In the genomic region with DNA sequence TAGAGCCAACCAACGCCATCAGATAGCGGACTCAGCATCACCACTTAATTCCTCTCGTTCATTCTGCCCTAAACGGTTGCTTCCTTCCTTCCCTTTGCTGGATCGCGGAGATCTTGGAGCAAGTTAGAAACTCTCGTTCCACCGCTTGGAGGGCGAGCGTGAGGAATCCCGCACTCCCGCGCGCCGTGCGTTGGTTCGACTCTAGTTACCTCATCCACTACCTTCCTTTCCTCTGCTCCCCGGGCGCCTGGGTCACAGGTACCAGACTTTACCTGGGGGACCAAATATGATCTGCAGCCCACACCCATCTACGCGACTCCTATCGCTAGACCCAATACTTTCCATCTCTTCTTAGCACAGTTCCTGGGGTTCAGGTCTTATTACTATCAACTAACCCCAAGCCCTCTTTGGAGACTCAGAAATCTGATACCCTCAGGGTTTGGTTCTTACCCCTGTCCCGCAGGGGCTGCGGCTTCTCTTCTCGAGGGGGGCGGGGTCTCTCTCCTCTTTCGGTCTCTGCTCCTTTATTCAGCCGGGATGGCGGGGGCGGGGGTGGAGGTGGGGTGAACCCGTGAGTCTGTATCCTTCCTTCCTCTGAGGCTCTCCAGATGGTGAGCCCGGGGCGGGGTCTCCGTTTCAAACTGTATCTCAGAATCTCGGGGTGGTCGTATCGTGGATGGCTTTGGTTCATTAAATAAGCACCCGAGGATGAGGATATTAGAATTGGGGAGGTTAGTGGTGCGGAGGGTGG, we compare ENCODE assay signal across 8 mouse cellular contexts. TPM values are rescaled to one million over a fixed set of nuclear protein-coding genes. Genes with fewer than 3 reads are reported as not detected.
DNase-seq lines count a peak whose midpoint lies in the region; ATAC-seq lines count a peak whose summit lies in the region.

A gene (minus strand): TSS at position 539 of the 751 bp plus-strand sequence.

- peak within 1 kb of the TSS; percentile 42 for H3K9ac ChIP-seq in kidney, embryonic 15.5 days
- H3K9ac ChIP-seq in midbrain, embryonic 16.5 days (ENCODE audit: low read depth, low read length): peak within 1 kb of the TSS; percentile 27

- peaks cover under 1% of the 10 kb centered on the region; the same call in 1 of the 2 replicates for H3K36me3 ChIP-seq in kidney, embryonic 15.5 days
- H3K36me3 ChIP-seq in heart, embryonic 10.5 days: peaks cover under 1% of the 10 kb centered on the region
- peaks cover 2% of the 10 kb centered on the region for H3K36me3 ChIP-seq in midbrain, embryonic 16.5 days (ENCODE audit: control insufficient read depth, insufficient read depth, low read length)

- no peak for ATAC-seq in kidney, embryonic 15.5 days (replicated peaks; ENCODE audit: low FRiP score)
- no peak for ATAC-seq in midbrain, embryonic 16.5 days

- H3K27ac ChIP-seq in kidney, embryonic 15.5 days: peak within 1 kb of the TSS; percentile 88
- peak within 1 kb of the TSS; percentile 83 for H3K27ac ChIP-seq in heart, embryonic 10.5 days
- H3K27ac ChIP-seq in midbrain, embryonic 16.5 days (ENCODE audit: low read length): peak within 1 kb of the TSS; percentile 17

- peaks cover 78% of the 10 kb centered on the region for H3K4me1 ChIP-seq in kidney, embryonic 15.5 days
- H3K4me1 ChIP-seq in heart, embryonic 10.5 days: peaks cover 70% of the 10 kb centered on the region
- peaks cover 18% of the 10 kb centered on the region for H3K4me1 ChIP-seq in midbrain, embryonic 16.5 days (ENCODE audit: control insufficient read depth, insufficient read depth, low read length)

- no peak for DNase-seq in kidney, adult 9 months
- peak; percentile 34 to 68 for DNase-seq in adrenal gland, postnatal 36 days
- DNase-seq in heart, embryonic 10.5 days (ENCODE audit: low spot score): no peak
- peak; percentile 80 for DNase-seq in kidney, postnatal 10 days
- no peak for DNase-seq in ovary, postnatal 10 days (ENCODE audit: low spot score)
- DNase-seq in layer of hippocampus, adult 8-10 months (ENCODE audit: low spot score in 2 of 2): no peak

- peak within 1 kb of the TSS; percentile 55 for H3K4me2 ChIP-seq in kidney, embryonic 15.5 days
- peak within 1 kb of the TSS; percentile 54 for H3K4me2 ChIP-seq in midbrain, embryonic 16.5 days (ENCODE audit: low read length)

- H3K4me3 ChIP-seq in kidney, embryonic 15.5 days (replicated peaks): peak within 1 kb of the TSS; percentile 45
- peak within 1 kb of the TSS; percentile 56 for H3K4me3 ChIP-seq in heart, embryonic 10.5 days
- H3K4me3 ChIP-seq in midbrain, embryonic 16.5 days (ENCODE audit: low read depth, low read length): peak within 1 kb of the TSS; percentile 27

- WGBS in kidney, embryonic 15.5 days: under 1% methylated on average over 39 of the region's 39 CpGs
- 2% methylated on average over 39 of the region's 39 CpGs for WGBS in heart, embryonic 10.5 days
- 3% methylated on average over 39 of the region's 39 CpGs for WGBS in midbrain, embryonic 16.5 days

- H3K27me3 ChIP-seq in kidney, embryonic 15.5 days: peaks cover 70% of the 10 kb centered on the region
- peaks cover 60% of the 10 kb centered on the region for H3K27me3 ChIP-seq in heart, embryonic 10.5 days (ENCODE audit: insufficient read depth, poor library complexity, severe bottlenecking)
- H3K27me3 ChIP-seq in midbrain, embryonic 16.5 days (ENCODE audit: control insufficient read depth, insufficient read depth, low read depth, low read length): peaks cover 37% of the 10 kb centered on the region

- no peaks in the 10 kb centered on the region for H3K9me3 ChIP-seq in kidney, embryonic 15.5 days (replicated peaks)
- H3K9me3 ChIP-seq in heart, embryonic 10.5 days: no peaks in the 10 kb centered on the region
- no peaks in the 10 kb centered on the region for H3K9me3 ChIP-seq in midbrain, embryonic 16.5 days (replicated peaks; ENCODE audit: control insufficient read depth, low read length, poor library complexity, severe bottlenecking)

RNA-seq across cellular contexts. Expression of the gene that starts here (rescaled TPM):
- polyA plus RNA-seq in kidney, embryonic 15.5 days (2015; fragmentation: Nextera tagmentation; extraction: Ambion mirVana): 26.9 and 28.4 TPM in 2 replicates
- total RNA-seq in adrenal gland, postnatal 36 days (2021): 10 to 100 TPM; 10.7 to 18.9 TPM
- 10.7 and 15.0 TPM in 2 replicates for polyA plus RNA-seq in heart, embryonic 10.5 days (2016; fragmentation: Nextera tagmentation; extraction: Ambion mirVana)
- polyA plus RNA-seq in midbrain, embryonic 16.5 days (2015; fragmentation: Nextera tagmentation; extraction: Ambion mirVana): 5.1 and 5.3 TPM in 2 replicates
- 1 to 10 TPM in 1 of 4 experiments, under 1 TPM in 3; 0.91 to 1.9 (median 0.95) TPM for total RNA-seq in layer of hippocampus, adult 8-10 months (2022)

Comparison
In these comparisons a context has a peak if more than half of its experiments do, and no peak if none do; other contexts are left out.
1. RNA of the gene that starts here (total RNA-seq): 10.7 to 18.9 TPM in adrenal gland, postnatal 36 days; 0.91 to 1.9 TPM in layer of hippocampus, adult 8-10 months; every median in the first group is over 4 times any median in the second.
2. DNase-seq: peak in adrenal gland, postnatal 36 days (2 of 2) and kidney, postnatal 10 days (single experiment); none in kidney, adult 9 months (single experiment), heart, embryonic 10.5 days (single experiment), ovary, postnatal 10 days (single experiment) and layer of hippocampus, adult 8-10 months (0 of 2).
3. H3K27ac ChIP-seq: peak in every context shown above with its lines; median percentile 88 in kidney, embryonic 15.5 days; 83 in heart, embryonic 10.5 days; 17 in midbrain, embryonic 16.5 days.
4. Peak in every context shown above with its lines, with median percentiles within 50 percentile points of each other: H3K4me3 ChIP-seq.